Mouse (Mus musculus): ENCODE results near the gene Btbd35f29. TPM values are rescaled to one million over a fixed set of nuclear protein-coding genes. Genes with fewer than 3 reads are reported as not detected.
"Not testable (repeated sequence)": the region's sequence is repeated elsewhere in the genome, so short reads cannot be mapped to it uniquely, and the experiment has no call there.

Gene Btbd35f29
- not detected for polyA plus RNA-seq (2021)

- DNase-seq (ENCODE audit: low read depth, low spot score); in situ Hi-C loops (cut with MboI; ENCODE audit: low pct_unique_long_range_greater_than_20kb); ATAC-seq; H3K27me3 ChIP-seq; CTCF ChIA-PET; POLR2A ChIA-PET: not testable (repeated sequence)
Measured at GRCm38 (mm10) chrX:31117374-31117773, at the start of gene Btbd35f29. TSS of gene Btbd35f29 (plus strand) at chrX:31117674.

GRCm38 (mm10) chrX:31141416-31141815 lies 23.9 kb downstream of the Btbd35f29 start:
- DNase-seq (ENCODE audit: low read depth, low spot score); CTCF ChIA-PET; in situ Hi-C loops (cut with MboI; ENCODE audit: low pct_unique_long_range_greater_than_20kb); H3K27me3 ChIP-seq; POLR2A ChIA-PET; ATAC-seq: not testable (repeated sequence)

- POLR2A ChIA-PET; H3K27me3 ChIP-seq; CTCF ChIA-PET; in situ Hi-C loops (cut with MboI; ENCODE audit: low pct_unique_long_range_greater_than_20kb); DNase-seq (ENCODE audit: low read depth, low spot score); ATAC-seq: not testable (repeated sequence)
Measured at GRCm38 (mm10) chrX:31145144-31145543, 27.7 kb downstream of the Btbd35f29 start.

- ATAC-seq; H3K27me3 ChIP-seq; DNase-seq (ENCODE audit: low read depth, low spot score); in situ Hi-C loops (cut with MboI; ENCODE audit: low pct_unique_long_range_greater_than_20kb); CTCF ChIA-PET; POLR2A ChIA-PET: not testable (repeated sequence)
Measured at GRCm38 (mm10) chrX:31145835-31146234, 28.4 kb downstream of the Btbd35f29 start.

- DNase-seq (ENCODE audit: low read depth, low spot score); in situ Hi-C loops (cut with MboI; ENCODE audit: low pct_unique_long_range_greater_than_20kb); H3K27me3 ChIP-seq; POLR2A ChIA-PET; CTCF ChIA-PET; ATAC-seq: not testable (repeated sequence)
Measured at GRCm38 (mm10) chrX:31158534-31159085, 41.1 kb downstream of the Btbd35f29 start.

GRCm38 (mm10) chrX:31159450-31160322 lies 42.2 kb downstream of the Btbd35f29 start:
- ATAC-seq; CTCF ChIA-PET; H3K27me3 ChIP-seq; in situ Hi-C loops (cut with MboI; ENCODE audit: low pct_unique_long_range_greater_than_20kb); POLR2A ChIA-PET; DNase-seq (ENCODE audit: low read depth, low spot score): not testable (repeated sequence)

GRCm38 (mm10) chrX:31160554-31160953 lies 43.1 kb downstream of the Btbd35f29 start:
- in situ Hi-C loops (cut with MboI; ENCODE audit: low pct_unique_long_range_greater_than_20kb); DNase-seq (ENCODE audit: low read depth, low spot score); ATAC-seq; H3K27me3 ChIP-seq; CTCF ChIA-PET; POLR2A ChIA-PET: not testable (repeated sequence)

GRCm38 (mm10) chrX:31162638-31163037 lies 45.2 kb downstream of the Btbd35f29 start:
- ATAC-seq; H3K27me3 ChIP-seq; DNase-seq (ENCODE audit: low read depth, low spot score); CTCF ChIA-PET; POLR2A ChIA-PET; in situ Hi-C loops (cut with MboI; ENCODE audit: low pct_unique_long_range_greater_than_20kb): not testable (repeated sequence)

GRCm38 (mm10) chrX:31165193-31165592 lies 47.7 kb downstream of the Btbd35f29 start:
- CTCF ChIA-PET; POLR2A ChIA-PET; ATAC-seq; in situ Hi-C loops (cut with MboI; ENCODE audit: low pct_unique_long_range_greater_than_20kb); H3K27me3 ChIP-seq; DNase-seq (ENCODE audit: low read depth, low spot score): not testable (repeated sequence)

Other genes starting within 250 kb of the Btbd35f29 start
- gene Spin2f, start 136.2 kb downstream of the Btbd35f29 start, polyA plus RNA-seq (2021): not detected
- gene Btbd35f26, start 218.8 kb downstream of the Btbd35f29 start, polyA plus RNA-seq (2021): not detected

Measured in Patski (cell line).